Mouse (Mus musculus) brain, embryonic 14.5 days (tissue): ENCODE data around the gene Efna4.

Experiments
- CTCF ChIP-seq: fragments of 200-500 bp; IDR thresholded peaks from 2 replicates; pipeline ENCODE4 v1.5.1; 2012; ENCODE audit warnings: inconsistent platforms, mild to moderate bottlenecking, moderate library complexity, borderline replicate concordance; ENCODE audit not compliant: insufficient read depth, insufficient read length; ENCODE audit errors: extremely low read depth
- POLR2A ChIP-seq: fragments of 200-500 bp; IDR thresholded peaks from 2 replicates; pipeline ENCODE4 v1.6.1; 2012; ENCODE audit warnings: mild to moderate bottlenecking, inconsistent platforms, borderline replicate concordance; ENCODE audit not compliant: poor library complexity, insufficient read depth, insufficient read length, severe bottlenecking; ENCODE audit errors: extremely low read depth

GRCm38 (mm10) chr3:89295685-89296230, 42.1 kb downstream of the Efna4 start:
- no peak for TF ChIP-seq POLR2A
- no peak for TF ChIP-seq CTCF
